Mouse (Mus musculus): ENCODE measurements at regions not wholly inside any gene's neighbourhood (a gene's known extent, or its start where the extent isn't known, plus 50 kb on each side); places are given as distances from the start of the nearest gene placed in this dataset.
A peak's percentile ranks its signal among the peaks of the same experiment; 100 is the strongest.

DNA sequence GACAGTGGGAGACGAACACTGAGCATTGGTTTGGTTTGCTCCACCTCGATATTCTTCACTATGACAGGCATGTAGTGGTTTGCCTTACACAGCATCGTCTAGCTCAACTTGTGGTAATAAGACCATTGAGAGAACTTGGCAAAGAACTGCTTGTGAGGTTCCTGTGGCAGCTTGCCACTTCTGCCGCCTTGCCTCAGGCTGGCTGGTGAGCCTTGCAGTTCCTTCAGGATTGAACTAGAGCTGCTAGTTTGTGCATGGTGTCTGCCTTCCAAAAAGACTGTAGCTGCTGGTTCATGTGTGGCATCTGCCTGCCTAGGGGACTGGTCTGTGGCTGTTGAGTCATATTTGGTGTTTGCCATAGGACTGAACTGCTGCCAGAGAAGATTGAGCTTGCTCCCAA lies 110.8 kb downstream of the Plxna1 start:
- H3K27me3 ChIP-seq (ENCODE audit: control insufficient read depth, insufficient read depth, low read length) = no peaks in the 10 kb centered on the region
- H3K4me2 ChIP-seq (ENCODE audit: low read length) = no peak overlapping the region
- no peak for ATAC-seq (ENCODE audit: low FRiP score, low TSS enrichment)
- peaks cover 21% of the 10 kb centered on the region for H3K4me1 ChIP-seq (ENCODE audit: control insufficient read depth, insufficient read depth, low read length)
- no peak overlapping the region for H3K27ac ChIP-seq (replicated peaks; ENCODE audit: low read depth, low read length)
- H3K36me3 ChIP-seq (ENCODE audit: control insufficient read depth, insufficient read depth, low read length) = no peaks in the 10 kb centered on the region
- no peak for DNase-seq
- no peak overlapping the region for H3K9ac ChIP-seq (replicated peaks; ENCODE audit: low read length)
- H3K4me3 ChIP-seq (replicated peaks; ENCODE audit: low read depth, low read length) = no peak overlapping the region
- WGBS = 88% methylated on average over 4 of the region's 4 CpGs
- no peaks in the 10 kb centered on the region for H3K9me3 ChIP-seq (ENCODE audit: control insufficient read depth, low read length)

DNA sequence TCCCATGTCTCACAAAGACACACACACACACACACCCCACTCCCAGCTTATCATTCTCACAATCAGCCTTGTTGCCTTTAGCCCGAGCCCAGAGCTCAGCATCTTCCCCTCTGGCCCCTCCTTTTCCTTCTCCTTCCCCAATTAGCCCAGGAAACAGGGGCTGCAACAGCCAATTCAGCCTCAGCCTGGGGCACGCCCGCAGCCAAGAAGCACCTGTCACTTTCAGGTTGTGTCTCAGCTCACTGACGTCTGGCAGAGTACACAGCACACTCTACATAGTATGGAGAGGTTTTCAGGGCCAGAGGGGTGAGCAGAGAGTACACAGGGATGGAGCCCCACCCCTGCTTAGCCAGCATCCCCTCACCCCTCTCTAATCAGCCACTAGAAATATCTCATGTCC lies 106.4 kb downstream of the Plxna1 start:
- no peaks in the 10 kb centered on the region for H3K9me3 ChIP-seq (ENCODE audit: control insufficient read depth, low read length)
- H3K9ac ChIP-seq (replicated peaks; ENCODE audit: low read length) = no peak overlapping the region
- 50% methylated on average over 4 of the region's 4 CpGs for WGBS
- H3K27ac ChIP-seq (replicated peaks; ENCODE audit: low read depth, low read length) = 0 out of 2 replicates have a peak overlapping the region, but pooled peaks have one; percentile 53
- peaks cover 24% of the 10 kb centered on the region for H3K4me1 ChIP-seq (ENCODE audit: control insufficient read depth, insufficient read depth, low read length)
- no peak overlapping the region for H3K4me3 ChIP-seq (replicated peaks; ENCODE audit: low read depth, low read length)
- H3K27me3 ChIP-seq (ENCODE audit: control insufficient read depth, insufficient read depth, low read length) = no peaks in the 10 kb centered on the region
- no peak overlapping the region for H3K4me2 ChIP-seq (ENCODE audit: low read length)
- H3K36me3 ChIP-seq (ENCODE audit: control insufficient read depth, insufficient read depth, low read length) = no peaks in the 10 kb centered on the region
- DNase-seq (peak; percentile 67), ATAC-seq (ENCODE audit: low FRiP score, low TSS enrichment) (no peak; the same call in 1 of the 2 replicates)

DNA sequence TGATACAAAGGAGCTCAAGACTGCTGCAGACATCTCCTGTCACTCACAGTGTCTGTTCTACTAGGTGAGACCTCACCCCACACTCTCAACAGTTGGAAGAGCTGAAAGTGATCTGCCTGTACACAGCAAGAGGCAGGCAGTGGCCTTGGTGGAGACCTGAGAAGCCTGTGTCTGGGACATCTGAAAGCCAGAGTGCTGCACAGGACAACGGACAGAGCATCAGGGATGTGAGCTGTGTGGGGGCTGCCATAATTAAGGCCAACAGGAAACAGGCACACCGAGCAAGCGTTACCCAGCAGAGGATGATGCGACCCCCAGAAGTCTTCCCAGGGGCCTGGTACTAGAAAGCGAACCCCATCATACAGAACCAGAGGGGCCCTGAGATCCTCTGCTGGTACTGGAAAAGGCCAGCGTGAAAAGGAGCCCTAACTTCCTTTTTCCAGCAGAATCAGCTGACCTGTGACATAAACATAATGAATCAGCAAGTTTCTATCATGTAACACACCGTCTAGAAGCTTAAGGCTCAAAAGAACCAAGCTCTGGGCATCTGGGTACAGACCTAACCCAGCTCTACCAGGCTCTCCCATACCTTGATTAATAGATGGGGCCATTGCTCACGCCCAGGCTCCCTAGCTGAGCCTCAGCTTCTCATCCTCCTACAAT lies 105.7 kb downstream of the Plxna1 start:
- Histone ChIP-seq H3K27me3 (ENCODE audit: control insufficient read depth, insufficient read depth, low read length) (no peaks in the 10 kb centered on the region), H3K4me1 (ENCODE audit: control insufficient read depth, insufficient read depth, low read length) (peaks cover 24% of the 10 kb centered on the region), H3K27ac (replicated peaks; ENCODE audit: low read depth, low read length) (peak overlapping the region; percentile 53; the same call in 1 of the 2 replicates), H3K36me3 (ENCODE audit: control insufficient read depth, insufficient read depth, low read length) (no peaks in the 10 kb centered on the region), H3K4me3 (replicated peaks; ENCODE audit: low read depth, low read length) (no peak overlapping the region), H3K9me3 (ENCODE audit: control insufficient read depth, low read length) (no peaks in the 10 kb centered on the region), H3K4me2 (ENCODE audit: low read length) (no peak overlapping the region), H3K9ac (replicated peaks; ENCODE audit: low read length) (no peak overlapping the region)
- ATAC-seq (ENCODE audit: low FRiP score, low TSS enrichment) (no peak), DNase-seq (no peak)
- 85% methylated on average over 8 of the region's 8 CpGs for WGBS

DNA sequence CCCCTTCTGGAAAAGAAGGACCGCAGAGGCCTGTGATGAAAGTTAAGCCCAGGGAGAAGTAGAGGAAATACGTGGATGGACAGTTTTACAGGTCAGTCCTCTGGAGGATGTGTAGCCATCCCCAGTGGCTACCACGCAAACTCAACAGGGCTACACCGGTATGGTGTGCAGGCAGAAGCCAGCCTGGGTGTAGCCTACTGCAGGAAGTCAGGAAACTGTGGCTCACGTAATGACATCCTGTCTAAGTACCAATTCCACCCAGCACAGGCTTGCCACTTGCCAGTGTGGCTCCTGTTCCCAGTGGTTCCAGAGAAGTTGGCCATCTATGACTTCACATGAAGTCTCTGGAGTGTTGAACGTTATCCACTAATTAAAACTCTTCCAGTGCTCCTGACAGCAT lies 105.0 kb downstream of the Plxna1 start:
- WGBS = 86% methylated on average over 6 of the region's 6 CpGs
- no peak overlapping the region for H3K4me2 ChIP-seq (ENCODE audit: low read length)
- H3K27me3 ChIP-seq (ENCODE audit: control insufficient read depth, insufficient read depth, low read length) = no peaks in the 10 kb centered on the region
- peaks cover 24% of the 10 kb centered on the region for H3K4me1 ChIP-seq (ENCODE audit: control insufficient read depth, insufficient read depth, low read length)
- ATAC-seq (ENCODE audit: low FRiP score, low TSS enrichment) (no peak), DNase-seq (no peak)
- no peak overlapping the region for H3K9ac ChIP-seq (replicated peaks; ENCODE audit: low read length)
- no peak overlapping the region for H3K27ac ChIP-seq (replicated peaks; ENCODE audit: low read depth, low read length)
- no peak overlapping the region for H3K4me3 ChIP-seq (replicated peaks; ENCODE audit: low read depth, low read length)
- no peaks in the 10 kb centered on the region for H3K36me3 ChIP-seq (ENCODE audit: control insufficient read depth, insufficient read depth, low read length)
- H3K9me3 ChIP-seq (ENCODE audit: control insufficient read depth, low read length) = no peaks in the 10 kb centered on the region

DNA sequence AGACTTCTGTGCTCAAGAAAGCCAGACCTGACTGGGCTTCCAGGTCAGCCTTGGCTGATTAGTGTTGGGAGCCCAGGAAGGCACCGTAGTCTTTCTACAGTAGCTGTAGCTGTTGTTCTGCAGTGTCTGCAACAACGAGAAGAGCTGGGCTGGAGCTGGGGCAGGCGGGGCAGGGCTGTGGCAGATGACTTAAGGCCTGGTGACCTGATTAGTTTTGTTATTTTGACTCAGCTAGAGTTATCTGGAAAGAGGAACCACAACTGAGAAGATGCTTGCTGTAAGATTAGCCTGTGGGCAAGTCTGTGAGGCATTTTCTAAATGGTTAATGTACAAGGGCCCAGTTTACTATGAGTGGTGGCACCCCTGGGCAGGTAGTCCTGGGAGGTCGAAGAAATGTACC lies 104.3 kb downstream of the Plxna1 start:
- Histone ChIP-seq H3K27me3 (ENCODE audit: control insufficient read depth, insufficient read depth, low read length) (no peaks in the 10 kb centered on the region), H3K27ac (replicated peaks; ENCODE audit: low read depth, low read length) (no peak overlapping the region; the same call in 1 of the 2 replicates), H3K9me3 (ENCODE audit: control insufficient read depth, low read length) (no peaks in the 10 kb centered on the region), H3K4me3 (replicated peaks; ENCODE audit: low read depth, low read length) (no peak overlapping the region), H3K4me1 (ENCODE audit: control insufficient read depth, insufficient read depth, low read length) (peaks cover 24% of the 10 kb centered on the region), H3K4me2 (ENCODE audit: low read length) (no peak overlapping the region), H3K36me3 (ENCODE audit: control insufficient read depth, insufficient read depth, low read length) (no peaks in the 10 kb centered on the region), H3K9ac (replicated peaks; ENCODE audit: low read length) (no peak overlapping the region)
- ATAC-seq (ENCODE audit: low FRiP score, low TSS enrichment) (no peak), DNase-seq (no peak)
- 84% methylated on average over 4 of the region's 4 CpGs for WGBS

GRCm38 (mm10) chr6:89259406-89259994 lies 102.9 kb downstream of the Plxna1 start:
- ATAC-seq (ENCODE audit: low FRiP score, low TSS enrichment) (no peak), DNase-seq (no peak)
- H3K4me2 ChIP-seq (ENCODE audit: low read length) = no peak overlapping the region
- H3K27me3 ChIP-seq (ENCODE audit: control insufficient read depth, insufficient read depth, low read length) = no peaks in the 10 kb centered on the region
- no peak overlapping the region for H3K4me3 ChIP-seq (replicated peaks; ENCODE audit: low read depth, low read length)
- 66% methylated on average over 11 of the region's 11 CpGs for WGBS
- H3K4me1 ChIP-seq (ENCODE audit: control insufficient read depth, insufficient read depth, low read length) = peaks cover 16% of the 10 kb centered on the region
- H3K9me3 ChIP-seq (ENCODE audit: control insufficient read depth, low read length) = no peaks in the 10 kb centered on the region
- no peak overlapping the region; the same call in 1 of the 2 replicates for H3K27ac ChIP-seq (replicated peaks; ENCODE audit: low read depth, low read length)
- no peak overlapping the region for H3K9ac ChIP-seq (replicated peaks; ENCODE audit: low read length)
- no peaks in the 10 kb centered on the region for H3K36me3 ChIP-seq (ENCODE audit: control insufficient read depth, insufficient read depth, low read length)

GRCm38 (mm10) chr6:89262958-89263357 lies 99.5 kb downstream of the Plxna1 start:
- no peak for ATAC-seq (ENCODE audit: low FRiP score, low TSS enrichment)
- H3K4me1 ChIP-seq (ENCODE audit: control insufficient read depth, insufficient read depth, low read length) = 0 out of 2 replicates have a peak, but pooled peaks cover 8% of the 10 kb centered on the region
- no peak for DNase-seq
- H3K9me3 ChIP-seq (ENCODE audit: control insufficient read depth, low read length) = no peaks in the 10 kb centered on the region
- no peak overlapping the region for H3K4me3 ChIP-seq (replicated peaks; ENCODE audit: low read depth, low read length)
- 86% methylated on average over 4 of the region's 4 CpGs for WGBS
- H3K36me3 ChIP-seq (ENCODE audit: control insufficient read depth, insufficient read depth, low read length) = no peaks in the 10 kb centered on the region
- no peak overlapping the region for H3K9ac ChIP-seq (replicated peaks; ENCODE audit: low read length)
- H3K4me2 ChIP-seq (ENCODE audit: low read length) = no peak overlapping the region
- H3K27me3 ChIP-seq (ENCODE audit: control insufficient read depth, insufficient read depth, low read length) = no peaks in the 10 kb centered on the region
- no peak overlapping the region for H3K27ac ChIP-seq (replicated peaks; ENCODE audit: low read depth, low read length)

- Histone ChIP-seq H3K4me2 (ENCODE audit: low read length) (no peak overlapping the region), H3K4me3 (replicated peaks; ENCODE audit: low read depth, low read length) (no peak overlapping the region), H3K9ac (replicated peaks; ENCODE audit: low read length) (no peak overlapping the region), H3K27ac (replicated peaks; ENCODE audit: low read depth, low read length) (no peak overlapping the region), H3K27me3 (ENCODE audit: control insufficient read depth, insufficient read depth, low read length) (no peaks in the 10 kb centered on the region), H3K9me3 (ENCODE audit: control insufficient read depth, low read length) (no peaks in the 10 kb centered on the region), H3K4me1 (ENCODE audit: control insufficient read depth, insufficient read depth, low read length) (0 out of 2 replicates have a peak, but pooled peaks cover 5% of the 10 kb centered on the region), H3K36me3 (ENCODE audit: control insufficient read depth, insufficient read depth, low read length) (no peaks in the 10 kb centered on the region)
- no peak for DNase-seq
- 83% methylated on average over 3 of the region's 3 CpGs for WGBS
- no peak for ATAC-seq (ENCODE audit: low FRiP score, low TSS enrichment)
Observed at GRCm38 (mm10) chr6:89265296-89265695, 97.1 kb downstream of the Plxna1 start.

Measured in midbrain, embryonic 14.5 days (tissue).